Mouse (Mus musculus) bone marrow, adult 2 months (tissue): ENCODE measurements at regions not wholly inside any gene's neighbourhood (a gene's known extent, or its start where the extent isn't known, plus 50 kb on each side); places are given as distances from the start of the nearest gene placed in this dataset.

ENCODE experiments used
- H3K27ac ChIP-seq: fragments of 200-500 bp; 2 replicates; pipeline ENCODE4 v1.5.1; 2012; ENCODE audit warnings: low read depth, mild to moderate bottlenecking, control low read depth, inconsistent platforms, low read length; ENCODE audit not compliant: control insufficient read depth, poor library complexity, insufficient read depth
- H3K4me1 ChIP-seq: fragments of 200-500 bp; 2 replicates; pipeline ENCODE4 v1.6.1; 2011; ENCODE audit warnings: low read length; ENCODE audit not compliant: control insufficient read depth, insufficient read depth
- H3K4me3 ChIP-seq: fragments of 200-500 bp; replicated peaks from 2 replicates; pipeline ENCODE3; 2011; ENCODE audit warnings: mild to moderate bottlenecking, low read depth, low read length, control low read depth; ENCODE audit not compliant: control insufficient read depth
- CTCF ChIP-seq: fragments of 200-500 bp; IDR thresholded peaks from 2 replicates; pipeline ENCODE4 v1.5.1; 2011; ENCODE audit warnings: low read length, control low read depth; ENCODE audit not compliant: control insufficient read depth, insufficient read depth
- POLR2A ChIP-seq: fragments of 200-500 bp; IDR thresholded peaks from 2 replicates; pipeline ENCODE4 v1.6.1; 2011; ENCODE audit warnings: low read depth, mild to moderate bottlenecking, control low read depth, low read length, borderline replicate concordance; ENCODE audit not compliant: control insufficient read depth
- WGBS: fragments of 180-500 bp; shearing (Covaris S2); methylation state at CpG from one replicate; pipeline ENCODE4 v1.1.7; 2018; 5-methylcytosine and 5-hydroxymethylcytosine counted together

GRCm38 (mm10) chr12:69476631-69477091 lies 104.4 kb upstream of the Gm9887 start:
- TF ChIP-seq CTCF (no peak), POLR2A (peak; percentile 36; the same call in 1 of the 2 replicates)
- H3K4me1 ChIP-seq = peaks cover 6% of the 10 kb centered on the region
- peak overlapping the region; percentile 71 for H3K27ac ChIP-seq
- 11% methylated on average over 18 of the region's 18 CpGs for WGBS
- H3K4me3 ChIP-seq = no peak overlapping the region

- Histone ChIP-seq H3K4me3 (no peak overlapping the region), H3K4me1 (peaks cover 6% of the 10 kb centered on the region), H3K27ac (no peak overlapping the region; the same call in 1 of the 2 replicates)
- 35% methylated on average over 4 of the region's 4 CpGs for WGBS
- TF ChIP-seq CTCF = no peak
- TF ChIP-seq POLR2A = no peak
Observed at GRCm38 (mm10) chr12:69476131-69476530, 103.9 kb upstream of the Gm9887 start.

GRCm38 (mm10) chr12:69474916-69475661 lies 102.8 kb upstream of the Gm9887 start:
- H3K4me1 ChIP-seq = peaks cover 6% of the 10 kb centered on the region
- TF ChIP-seq CTCF (no peak), POLR2A (no peak)
- 7% methylated on average over 17 of the region's 17 CpGs for WGBS
- H3K4me3 ChIP-seq = peak overlapping the region; percentile 42
- H3K27ac ChIP-seq = peak overlapping the region; percentile 88

GRCm38 (mm10) chr12:69474141-69474915 lies 102.1 kb upstream of the Gm9887 start:
- WGBS = 41% methylated on average over 14 of the region's 14 CpGs
- TF ChIP-seq CTCF = no peak
- TF ChIP-seq POLR2A = no peak
- H3K27ac ChIP-seq = peak overlapping the region; percentile 88
- H3K4me1 ChIP-seq = peaks cover 6% of the 10 kb centered on the region
- peak overlapping the region; percentile 42 for H3K4me3 ChIP-seq

GRCm38 (mm10) chr12:69473379-69474057 lies 101.3 kb upstream of the Gm9887 start:
- peaks cover 6% of the 10 kb centered on the region for H3K4me1 ChIP-seq
- TF ChIP-seq POLR2A (no peak), CTCF (no peak)
- 77% methylated on average over 13 of the region's 13 CpGs for WGBS
- H3K27ac ChIP-seq = no peak overlapping the region
- H3K4me3 ChIP-seq = no peak overlapping the region

- TF ChIP-seq POLR2A = no peak
- no peak for TF ChIP-seq CTCF
- 78% methylated on average over 9 of the region's 9 CpGs for WGBS
- Histone ChIP-seq H3K27ac (no peak overlapping the region), H3K4me3 (no peak overlapping the region), H3K4me1 (peaks cover 8% of the 10 kb centered on the region)
Observed at GRCm38 (mm10) chr12:69472912-69473311, 100.7 kb upstream of the Gm9887 start.

GRCm38 (mm10) chr12:69471876-69472275 lies 99.6 kb upstream of the Gm9887 start:
- peaks cover 11% of the 10 kb centered on the region for H3K4me1 ChIP-seq
- H3K4me3 ChIP-seq = no peak overlapping the region
- 51% methylated on average over 5 of the region's 5 CpGs for WGBS
- TF ChIP-seq CTCF (no peak), POLR2A (no peak)
- no peak overlapping the region for H3K27ac ChIP-seq

- H3K27ac ChIP-seq = peak overlapping the region; percentile 63; the same call in 1 of the 2 replicates
- peaks cover 10% of the 10 kb centered on the region for H3K4me1 ChIP-seq
- no peak overlapping the region for H3K4me3 ChIP-seq
- TF ChIP-seq CTCF (no peak), POLR2A (no peak)
- WGBS = 52% methylated on average over 6 of the region's 6 CpGs
Observed at GRCm38 (mm10) chr12:69469004-69469403, 96.7 kb upstream of the Gm9887 start.
